Mouse (Mus musculus) brain, embryonic 14.5 days (tissue): ENCODE results near the gene Ppp3ca.

Experiments
- CTCF ChIP-seq: fragments of 200-500 bp; IDR thresholded peaks from 2 replicates; pipeline ENCODE4 v1.5.1; 2012; ENCODE audit warnings: inconsistent platforms, mild to moderate bottlenecking, moderate library complexity, borderline replicate concordance; ENCODE audit not compliant: insufficient read depth, insufficient read length; ENCODE audit errors: extremely low read depth
- POLR2A ChIP-seq: fragments of 200-500 bp; IDR thresholded peaks from 2 replicates; pipeline ENCODE4 v1.6.1; 2012; ENCODE audit warnings: mild to moderate bottlenecking, inconsistent platforms, borderline replicate concordance; ENCODE audit not compliant: poor library complexity, insufficient read depth, insufficient read length, severe bottlenecking; ENCODE audit errors: extremely low read depth

GRCm38 (mm10) chr3:136729978-136730377 lies 60.1 kb downstream of the Ppp3ca start:
- no peak for TF ChIP-seq CTCF
- TF ChIP-seq POLR2A, result no peak
